Mouse (Mus musculus): ENCODE data around the gene Acta1.

Acta1 gene

DNA sequence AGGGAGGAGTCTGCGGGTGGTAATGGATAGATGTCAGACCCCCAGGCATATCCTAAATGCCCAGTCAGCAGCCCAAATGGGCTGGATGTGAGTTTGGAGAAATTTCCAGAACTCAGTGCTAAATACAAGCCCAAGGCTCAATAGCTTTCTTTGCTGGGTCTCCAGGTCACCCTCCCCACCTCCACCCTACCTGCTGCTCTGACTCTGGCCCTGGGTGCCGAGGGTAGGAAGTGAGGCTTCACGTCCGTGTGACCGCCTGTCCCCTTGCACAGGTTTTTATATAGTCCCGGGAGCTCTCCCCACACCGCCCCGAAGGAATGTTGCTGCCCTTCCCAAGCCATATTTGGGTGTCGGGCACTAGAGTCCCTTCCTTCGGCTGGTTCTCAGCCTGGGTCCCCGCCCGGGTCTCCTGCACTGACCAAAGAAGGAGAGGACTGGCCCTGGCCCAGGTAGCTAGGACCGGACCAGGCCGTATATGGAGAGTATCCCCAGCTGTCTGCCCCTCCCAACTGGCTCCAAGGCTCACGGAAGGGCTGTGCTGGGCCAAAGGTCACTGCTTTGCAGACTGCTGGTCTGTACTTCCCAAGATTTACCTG is at the start of gene Acta1:
Acta1 (minus strand) TSS at position 250 of the 596 bp plus-strand sequence.
- DNase-seq, result no peak

- DNase-seq, result no peak
Observed at GRCm38 (mm10) chr8:123929026-123929425, 34.5 kb upstream of the Acta1 start.

DNA sequence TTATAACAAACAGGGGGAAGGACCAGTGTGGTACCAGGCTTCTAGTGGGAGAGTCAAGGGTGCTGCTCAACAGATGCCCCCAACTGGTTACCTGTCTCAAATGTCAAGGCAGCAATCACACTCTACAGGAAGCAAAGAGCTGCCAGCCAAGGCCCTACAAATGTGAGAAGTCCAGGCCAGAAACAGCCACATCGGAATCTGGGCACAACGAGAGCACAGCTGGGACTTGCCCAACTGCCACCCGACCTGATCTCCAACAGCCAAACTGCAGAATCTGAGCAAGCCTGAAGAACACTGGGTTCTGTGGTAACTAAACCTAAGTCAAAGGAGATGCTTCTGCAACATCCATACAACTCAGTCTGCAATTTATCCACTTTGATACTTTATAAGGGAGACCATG is 31.1 kb upstream of the Acta1 start:
- DNase-seq, result no peak

GRCm38 (mm10) chr8:123924719-123925118 is 30.2 kb upstream of the Acta1 start:
- peak; percentile 75 to 82 for DNase-seq

GRCm38 (mm10) chr8:123914635-123915034 is 20.1 kb upstream of the Acta1 start:
- no peak for DNase-seq

DNA sequence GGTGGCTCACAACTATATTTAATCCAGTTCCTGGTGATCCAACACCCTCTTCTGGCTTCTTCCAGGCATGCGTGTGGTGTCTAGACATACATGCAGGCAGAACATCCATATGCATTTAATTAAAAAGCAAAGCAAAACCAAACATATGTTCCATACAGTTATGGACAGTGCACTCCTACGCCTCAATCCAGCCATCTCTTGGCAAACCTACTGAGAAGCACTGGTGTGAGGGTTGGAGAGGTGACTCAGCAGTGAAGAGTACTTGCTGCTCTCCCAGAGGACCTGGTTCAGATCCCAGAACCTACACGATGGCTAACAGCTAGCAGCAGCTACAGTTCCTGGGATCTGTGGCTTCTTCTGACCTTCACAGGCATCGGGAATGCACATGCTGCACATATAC is 17.7 kb upstream of the Acta1 start:
- no peak for DNase-seq

DNA sequence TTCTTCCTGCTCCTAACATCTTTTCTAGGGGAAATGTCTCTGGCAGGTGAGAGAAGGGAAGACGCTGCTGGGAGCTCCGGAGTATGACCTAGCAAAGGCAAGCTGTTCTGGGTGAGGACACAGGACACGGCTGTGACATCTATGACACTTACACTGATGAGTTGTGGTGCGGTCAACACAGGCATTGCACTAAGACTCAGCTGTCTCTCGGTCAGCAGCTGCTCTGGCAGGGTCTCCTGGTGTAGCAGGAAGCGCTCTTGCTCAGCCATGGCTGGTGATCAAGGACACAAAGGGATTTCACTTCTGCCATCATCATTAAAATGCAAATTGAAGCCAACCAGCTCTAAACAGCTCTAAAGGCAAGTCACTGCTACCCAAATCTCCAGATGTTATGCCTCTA is 13.1 kb upstream of the Acta1 start:
- DNase-seq, result no peak

DNA sequence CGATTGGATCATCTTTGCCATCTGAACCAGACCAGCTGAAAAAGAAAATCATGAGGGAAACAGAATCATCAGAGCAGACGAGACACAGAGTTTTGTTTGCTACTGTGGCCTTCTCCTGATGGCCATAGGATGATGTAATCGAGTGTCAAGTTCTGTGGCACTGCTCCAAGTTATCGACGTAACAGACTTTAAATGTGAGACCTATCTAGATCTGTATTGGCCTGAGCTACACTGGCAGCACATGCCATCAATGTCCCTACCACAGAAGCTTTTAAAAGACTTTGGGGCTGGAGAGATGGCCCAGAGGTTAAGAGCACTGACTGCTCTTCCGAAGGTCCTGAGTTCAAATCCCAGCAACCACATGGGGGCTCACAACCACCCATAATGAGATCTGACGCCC is 8.1 kb upstream of the Acta1 start:
- no peak for DNase-seq

GRCm38 (mm10) chr8:123899366-123899765 is 4.8 kb upstream of the Acta1 start:
- DNase-seq, result peak; percentile 7 to 8

GRCm38 (mm10) chr8:123898576-123898975 is 4.0 kb upstream of the Acta1 start:
- no peak for DNase-seq

GRCm38 (mm10) chr8:123896774-123897173 is 2.2 kb upstream of the Acta1 start:
- no peak for DNase-seq

DNA sequence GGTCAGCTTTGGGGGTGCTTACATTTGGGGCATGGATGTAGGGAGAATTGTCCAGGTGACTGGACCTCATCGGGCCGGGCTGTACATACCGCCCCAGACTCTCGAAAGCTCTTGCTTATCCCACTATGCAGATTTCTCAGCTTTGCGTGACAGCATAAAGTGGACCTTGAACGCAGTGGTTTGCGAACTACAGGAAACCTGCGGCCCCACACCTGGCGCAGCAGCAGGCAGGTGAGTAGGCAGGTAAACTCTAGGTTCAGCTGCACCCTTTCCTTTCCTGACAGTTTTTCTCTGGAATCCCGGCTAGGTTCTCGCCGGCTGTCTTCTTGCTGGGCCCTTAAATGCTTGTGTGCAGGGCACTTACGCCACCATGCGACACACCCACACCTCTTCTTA is 1.8 kb upstream of the Acta1 start:
- DNase-seq, result no peak

- no peak for DNase-seq
Observed at GRCm38 (mm10) chr8:123895680-123896365, 1.3 kb upstream of the Acta1 start.

DNA sequence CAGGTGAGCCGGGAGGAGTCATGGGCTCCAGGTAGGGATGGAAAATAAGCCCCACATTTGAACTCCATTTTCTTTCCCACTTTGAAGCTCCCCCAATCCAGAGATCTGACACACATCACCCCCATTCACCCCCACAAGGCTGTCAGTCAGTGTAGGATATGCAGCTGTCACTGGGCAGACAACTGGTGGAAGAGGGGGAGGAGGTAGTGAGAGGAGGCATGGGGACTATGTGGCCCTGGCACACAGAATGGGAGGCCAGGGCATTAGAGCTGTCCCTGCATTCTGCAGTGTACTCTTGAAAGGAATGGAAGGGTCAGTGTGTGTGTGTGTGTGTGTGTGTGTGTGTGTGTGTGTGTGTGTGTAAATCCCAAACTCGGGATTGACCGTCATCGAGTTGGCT is 679 bp upstream of the Acta1 start:
- DNase-seq, result no peak

DNA sequence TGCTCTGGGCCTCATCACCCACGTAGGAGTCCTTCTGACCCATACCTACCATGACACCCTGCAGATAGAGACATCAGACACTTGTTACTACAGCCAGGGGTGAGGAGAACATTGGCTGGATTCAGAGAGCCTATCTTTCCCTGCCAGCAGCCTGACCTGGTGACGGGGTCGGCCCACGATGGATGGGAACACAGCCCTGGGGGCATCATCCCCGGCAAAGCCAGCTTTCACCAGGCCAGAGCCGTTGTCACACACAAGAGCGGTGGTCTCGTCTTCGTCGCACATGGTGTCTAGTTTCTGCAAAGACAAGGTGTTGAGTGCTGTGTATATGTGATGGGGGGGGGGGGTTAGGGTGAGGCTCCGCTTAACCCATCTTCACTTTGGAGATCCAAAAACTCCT is 1.1 kb downstream of the Acta1 start:
- no peak for DNase-seq

DNA sequence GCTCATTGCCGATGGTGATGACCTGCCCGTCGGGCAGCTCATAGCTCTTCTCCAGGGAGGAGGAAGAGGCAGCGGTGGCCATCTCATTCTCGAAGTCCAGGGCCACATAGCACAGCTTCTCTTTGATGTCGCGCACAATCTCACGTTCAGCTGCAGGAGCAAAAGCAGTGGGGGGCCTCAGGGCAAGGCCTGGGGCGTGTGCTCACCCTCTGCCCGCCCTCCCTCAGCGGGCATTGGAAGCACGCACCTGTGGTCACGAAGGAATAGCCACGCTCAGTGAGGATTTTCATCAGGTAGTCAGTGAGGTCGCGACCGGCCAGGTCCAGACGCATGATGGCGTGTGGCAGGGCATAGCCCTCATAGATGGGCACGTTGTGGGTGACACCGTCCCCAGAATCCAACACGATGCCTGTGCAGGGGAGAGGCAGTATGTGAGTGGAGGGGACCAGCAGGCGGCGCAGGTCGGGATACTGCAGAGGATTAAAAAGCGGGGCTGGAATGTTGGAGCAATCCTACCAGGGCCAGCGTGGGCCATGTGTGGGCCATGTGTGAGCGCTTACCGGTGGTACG is 1.9 kb downstream of the Acta1 start:
- DNase-seq, result no peak

- no peak for DNase-seq
Observed at GRCm38 (mm10) chr8:123891883-123892585, 2.5 kb downstream of the Acta1 start.

DNA sequence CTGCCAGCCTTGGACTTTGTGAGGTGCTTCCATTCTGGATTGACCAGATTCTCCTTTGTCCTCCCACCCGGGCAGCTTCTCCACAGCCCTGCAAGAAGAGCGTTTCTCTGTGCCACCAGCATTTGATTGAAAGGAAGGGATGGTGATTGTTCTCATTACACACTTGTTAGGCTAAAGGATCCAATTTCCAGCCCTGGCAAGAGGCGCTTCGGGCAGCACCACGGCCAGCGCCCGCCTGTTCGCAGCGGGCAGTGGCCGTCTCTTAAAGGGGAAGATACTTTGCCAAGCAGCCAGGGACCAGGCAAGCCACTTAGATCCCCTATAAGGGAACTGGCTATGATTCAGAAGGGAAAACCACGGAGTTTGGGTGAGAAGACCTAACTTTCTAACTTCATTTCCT is 3.3 kb downstream of the Acta1 start:
- peak in 1 of 2 experiments; percentile 18 for DNase-seq

GRCm38 (mm10) chr8:123889797-123890196 is 4.8 kb downstream of the Acta1 start:
- no peak for DNase-seq

GRCm38 (mm10) chr8:123887956-123888355 is 6.6 kb downstream of the Acta1 start:
- no peak for DNase-seq

DNA sequence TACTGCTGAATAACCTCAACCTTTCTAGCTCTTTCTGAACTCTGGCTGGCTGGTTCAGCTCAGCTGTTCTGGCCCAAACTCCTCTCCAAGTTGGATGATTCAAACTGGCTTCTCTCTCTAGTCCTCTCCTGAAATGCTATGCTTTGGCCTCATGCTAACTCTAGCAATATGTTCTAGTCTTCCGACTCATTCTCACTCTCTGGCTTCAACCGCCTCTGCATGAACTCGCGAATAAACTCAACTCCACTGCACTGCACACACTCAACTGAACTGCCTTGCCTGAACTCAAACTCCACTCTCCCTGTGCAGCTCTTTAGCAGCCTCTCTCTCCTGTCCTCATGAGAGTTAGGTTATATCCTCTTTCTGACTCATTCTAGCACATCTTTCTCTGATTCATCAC is 7.4 kb downstream of the Acta1 start:
- no peak for DNase-seq

DNA sequence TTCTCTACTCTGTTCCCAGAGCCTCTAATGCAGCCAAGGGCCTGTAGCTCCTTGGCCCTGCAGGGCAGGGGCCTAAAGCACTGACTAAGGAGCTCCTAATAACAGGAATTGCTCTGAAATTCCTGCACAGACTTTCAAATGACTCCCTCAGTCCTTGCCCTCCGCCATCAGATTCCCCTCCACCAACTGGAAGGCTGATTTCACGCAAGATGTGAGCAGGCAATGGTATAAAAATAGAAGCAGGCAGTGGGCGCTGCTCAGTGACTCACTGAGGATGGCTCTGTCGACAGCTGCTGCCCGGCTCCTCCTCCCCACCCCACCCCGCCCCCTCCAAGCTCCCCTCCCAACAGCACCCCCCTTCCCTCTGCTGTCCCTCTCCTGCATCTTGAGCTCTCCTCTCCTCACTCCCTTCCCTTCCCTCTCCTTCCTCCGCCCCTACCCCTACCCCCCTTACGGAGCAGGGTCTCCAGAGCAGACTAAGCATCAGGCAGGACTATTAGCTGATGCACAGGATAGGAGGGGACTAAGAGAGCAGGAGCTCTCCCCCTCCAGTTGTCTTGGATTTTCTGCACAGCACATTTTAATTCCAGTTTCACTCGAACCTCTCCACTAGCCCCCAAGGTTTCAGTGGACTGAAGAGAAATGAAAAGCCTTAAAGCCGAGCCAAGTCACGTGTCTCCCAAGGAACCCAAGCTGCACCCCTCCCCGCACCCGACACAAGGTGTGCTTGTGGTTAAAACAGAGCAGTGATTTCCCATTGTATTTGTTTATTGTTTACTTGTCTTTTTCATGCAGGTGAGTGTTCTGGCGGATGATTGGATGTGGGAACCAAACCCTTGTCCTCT is 9.6 kb downstream of the Acta1 start:
- DNase-seq, result no peak

DNA sequence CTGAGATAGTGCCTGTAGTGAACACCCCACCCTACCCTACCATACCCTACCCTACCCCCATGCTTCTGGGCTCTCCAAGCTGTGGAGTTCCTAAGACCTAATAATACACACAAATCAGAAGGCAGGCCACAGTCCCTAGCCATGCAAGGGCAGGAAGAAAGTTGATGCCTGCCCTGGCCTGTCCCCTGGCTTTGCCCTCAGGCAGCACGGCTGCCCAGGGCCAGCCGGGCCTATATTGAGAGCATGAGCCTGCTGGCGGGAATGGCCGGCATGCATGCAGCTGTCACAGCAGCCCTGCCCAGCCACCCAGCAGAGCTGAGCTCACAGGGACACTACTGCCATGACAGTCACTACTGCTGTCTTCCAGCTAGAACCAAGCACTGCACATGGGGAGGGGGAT is 11.5 kb downstream of the Acta1 start:
- no peak for DNase-seq

Data from lung, adult 18-20 months (tissue).